Mouse (Mus musculus) neural tube, embryonic 15.5 days (tissue): ENCODE data around the gene Flrt2. TPM values are rescaled to one million over a fixed set of nuclear protein-coding genes. Genes with fewer than 3 reads are reported as not detected.
A peak's percentile ranks its signal among the peaks of the same experiment; 100 is the strongest.

Experiments used
- ATAC-seq: fragments of 200-750 bp; cut with Nextera tagmentation; 2 replicates; pipeline ENCODE4 v1.8.0; 2017; ENCODE audit warnings: mild to moderate bottlenecking, moderate TSS enrichment, moderate library complexity; ENCODE audit not compliant: low FRiP score
- H3K27ac ChIP-seq: fragments of 300-500 bp; sonication (generic); replicated peaks from 2 replicates; pipeline ENCODE4 v1.5.1; 2015; ENCODE audit warnings: mild to moderate bottlenecking, inconsistent platforms
- H3K27me3 ChIP-seq: fragments of 300-500 bp; sonication (generic); replicated peaks from 2 replicates; pipeline ENCODE4 v1.6.1; 2015; ENCODE audit warnings: inconsistent platforms
- H3K36me3 ChIP-seq: fragments of 300-500 bp; sonication (generic); 2 replicates; pipeline ENCODE4 v1.6.1; 2015; ENCODE audit warnings: inconsistent platforms
- H3K4me1 ChIP-seq: fragments of 300-500 bp; sonication (generic); 2 replicates; pipeline ENCODE4 v1.6.1; 2015; ENCODE audit warnings: inconsistent platforms
- H3K4me2 ChIP-seq: fragments of 300-500 bp; sonication (generic); 2 replicates; pipeline ENCODE4 v1.6.1; 2015; ENCODE audit warnings: inconsistent platforms, mild to moderate bottlenecking, moderate library complexity
- H3K4me3 ChIP-seq: fragments of 300-500 bp; sonication (generic); replicated peaks from 2 replicates; pipeline ENCODE4 v1.5.1; 2015; ENCODE audit warnings: mild to moderate bottlenecking, inconsistent platforms
- H3K9ac ChIP-seq: fragments of 300-500 bp; sonication (generic); replicated peaks from 2 replicates; pipeline ENCODE4 v1.6.1; 2015; ENCODE audit warnings: mild to moderate bottlenecking, inconsistent platforms
- H3K9me3 ChIP-seq: fragments of 300-500 bp; sonication (generic); replicated peaks from 2 replicates; pipeline ENCODE4 v1.6.1; 2016; ENCODE audit warnings: inconsistent platforms
- WGBS: fragments of 180-500 bp; shearing (Covaris S2); methylation state at CpG from one replicate; pipeline ENCODE4 v1.1.7; 2015; ENCODE audit warnings: mixed read lengths; 5-methylcytosine and 5-hydroxymethylcytosine counted together
- polyA plus RNA-seq: library from polyadenylated mRNA; unstranded; fragments of >200 nt; fragmentation: Nextera tagmentation; extraction: Ambion mirVana; gene quantifications from 2 replicates; pipeline ENCODE4 v1.2.1, GENCODE M21; 2015

Gene Flrt2
- polyA plus RNA-seq, 1 experiment from 2014 or later, result 25.5 TPM

DNA sequence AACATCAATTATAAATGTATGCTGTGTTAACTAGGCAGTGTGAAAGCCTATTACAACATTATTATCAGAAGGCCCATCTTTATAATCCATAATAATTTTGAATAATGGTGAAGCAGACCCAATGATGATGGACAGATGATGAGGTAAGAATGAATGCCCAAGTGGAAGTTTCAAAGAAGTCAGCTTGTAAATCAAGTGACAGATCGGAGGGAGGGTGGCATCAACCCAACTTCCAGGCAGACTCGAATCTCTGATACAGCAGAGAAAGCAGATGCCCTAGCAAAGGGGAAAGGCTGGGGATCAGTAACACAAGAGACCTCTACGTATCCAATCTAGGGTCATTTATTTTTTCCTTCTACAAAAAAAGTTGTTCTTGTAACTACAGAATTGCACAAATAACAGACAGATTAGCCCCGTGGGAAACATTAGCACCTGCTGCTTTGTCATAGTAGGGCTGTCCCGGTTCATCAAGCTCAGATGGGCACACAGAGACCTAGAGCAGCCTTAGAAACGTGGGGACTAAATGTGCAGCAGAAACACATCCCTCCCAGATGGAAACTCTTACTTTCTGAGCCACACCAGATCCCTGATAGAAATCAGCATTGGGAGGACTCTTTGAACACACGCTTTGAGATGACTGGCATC lies 46.6 kb downstream of the Flrt2 start:
- no peak for ATAC-seq
- H3K4me2 ChIP-seq, result no peak overlapping the region
- H3K9ac ChIP-seq, result no peak overlapping the region
- H3K27me3 ChIP-seq, result no peaks in the 10 kb centered on the region
- peaks cover 21% of the 10 kb centered on the region for H3K4me1 ChIP-seq
- peaks cover 4% of the 10 kb centered on the region; the same call in 1 of the 2 replicates for H3K36me3 ChIP-seq
- 49% methylated on average over 7 of the region's 7 CpGs for WGBS
- no peak overlapping the region for H3K4me3 ChIP-seq
- H3K27ac ChIP-seq, result no peak overlapping the region
- no peaks in the 10 kb centered on the region for H3K9me3 ChIP-seq

DNA sequence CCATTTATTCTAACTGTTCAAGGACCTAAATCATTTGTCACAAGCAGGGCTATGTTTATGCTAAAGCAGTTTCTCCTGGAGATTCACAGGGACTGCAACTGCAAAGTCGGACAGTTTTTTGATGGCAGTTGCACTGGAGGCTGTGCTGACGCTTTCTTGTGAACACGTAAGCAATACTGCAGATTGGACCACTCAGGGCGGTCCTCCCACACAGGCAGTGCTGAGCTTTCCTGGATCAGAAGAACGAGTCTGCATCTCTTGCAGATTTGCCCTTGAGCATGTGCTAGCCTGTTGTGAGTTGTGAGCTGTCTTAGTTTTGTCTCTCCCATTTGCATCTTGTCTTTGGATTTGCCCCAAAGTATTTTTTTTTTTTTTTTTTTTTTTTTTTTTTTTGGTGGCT lies 47.7 kb downstream of the Flrt2 start:
- Histone ChIP-seq H3K9ac (no peak overlapping the region), H3K4me2 (no peak overlapping the region), H3K9me3 (no peaks in the 10 kb centered on the region), H3K27ac (no peak overlapping the region), H3K36me3 (peaks cover 4% of the 10 kb centered on the region; the same call in 1 of the 2 replicates), H3K4me3 (no peak overlapping the region), H3K27me3 (no peaks in the 10 kb centered on the region), H3K4me1 (peaks cover 28% of the 10 kb centered on the region)
- ATAC-seq, result no peak
- 74% methylated on average over 5 of the region's 5 CpGs for WGBS

DNA sequence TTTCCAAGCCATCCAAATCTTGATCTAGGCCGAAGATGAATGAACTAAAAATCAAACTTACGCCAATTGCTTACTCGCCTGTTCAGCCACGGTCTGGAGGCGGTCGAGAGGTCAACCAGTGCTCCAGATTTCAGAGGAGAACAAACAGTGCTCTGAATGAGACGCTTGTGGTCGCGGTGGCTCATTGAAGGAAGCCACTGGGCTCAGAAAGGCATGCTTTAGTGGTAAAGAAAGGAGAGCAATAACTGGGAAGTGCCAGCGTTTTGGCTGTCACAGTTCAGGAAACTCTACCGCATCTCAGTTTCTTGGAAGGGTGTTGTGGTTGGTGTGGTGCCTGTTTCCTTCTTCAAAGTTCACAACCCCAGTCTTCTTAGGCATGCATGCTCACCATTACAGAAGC lies 49.3 kb downstream of the Flrt2 start:
- H3K36me3 ChIP-seq, result peaks cover 4% of the 10 kb centered on the region; the same call in 1 of the 2 replicates
- ATAC-seq, result no peak
- WGBS, result 58% methylated on average over 11 of the region's 11 CpGs

DNA sequence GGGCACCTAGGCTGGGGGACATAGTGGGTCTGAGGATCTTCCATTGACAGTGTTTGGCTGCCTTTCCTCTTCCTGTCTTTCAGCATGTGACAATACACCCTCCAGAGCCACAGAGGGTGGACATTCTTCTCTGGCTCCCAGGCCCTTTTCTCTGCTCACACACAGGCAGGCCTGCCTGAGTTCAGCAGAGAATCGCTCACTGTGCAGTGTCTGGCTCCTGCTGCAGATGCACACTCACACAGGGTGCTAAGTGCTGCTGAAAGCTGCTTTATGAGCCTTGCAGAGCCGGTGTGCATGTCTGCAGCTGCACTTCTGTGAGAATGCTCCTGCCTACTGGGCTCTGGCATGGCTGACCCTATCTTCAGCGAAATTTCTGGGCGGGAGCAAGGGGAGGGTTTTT lies 52.3 kb downstream of the Flrt2 start:
- Histone ChIP-seq H3K4me3 (no peak overlapping the region), H3K4me1 (peaks cover 14% of the 10 kb centered on the region), H3K27ac (peak overlapping the region; percentile 37), H3K36me3 (peaks cover 4% of the 10 kb centered on the region; the same call in 1 of the 2 replicates), H3K9me3 (no peaks in the 10 kb centered on the region), H3K27me3 (no peaks in the 10 kb centered on the region), H3K4me2 (no peak overlapping the region), H3K9ac (no peak overlapping the region)
- ATAC-seq, result peak; percentile 68; the same call in 1 of the 2 replicates
- WGBS, result 39% methylated on average over 4 of the region's 4 CpGs

More for the DNA sequence above, 49.3 kb downstream of the Flrt2 start:
- no peak overlapping the region for H3K9ac ChIP-seq
- no peak overlapping the region for H3K27ac ChIP-seq
- no peaks in the 10 kb centered on the region for H3K27me3 ChIP-seq
- H3K4me1 ChIP-seq, result peaks cover 28% of the 10 kb centered on the region
- H3K4me3 ChIP-seq, result no peak overlapping the region
- H3K9me3 ChIP-seq, result no peaks in the 10 kb centered on the region
- H3K4me2 ChIP-seq, result no peak overlapping the region

DNA sequence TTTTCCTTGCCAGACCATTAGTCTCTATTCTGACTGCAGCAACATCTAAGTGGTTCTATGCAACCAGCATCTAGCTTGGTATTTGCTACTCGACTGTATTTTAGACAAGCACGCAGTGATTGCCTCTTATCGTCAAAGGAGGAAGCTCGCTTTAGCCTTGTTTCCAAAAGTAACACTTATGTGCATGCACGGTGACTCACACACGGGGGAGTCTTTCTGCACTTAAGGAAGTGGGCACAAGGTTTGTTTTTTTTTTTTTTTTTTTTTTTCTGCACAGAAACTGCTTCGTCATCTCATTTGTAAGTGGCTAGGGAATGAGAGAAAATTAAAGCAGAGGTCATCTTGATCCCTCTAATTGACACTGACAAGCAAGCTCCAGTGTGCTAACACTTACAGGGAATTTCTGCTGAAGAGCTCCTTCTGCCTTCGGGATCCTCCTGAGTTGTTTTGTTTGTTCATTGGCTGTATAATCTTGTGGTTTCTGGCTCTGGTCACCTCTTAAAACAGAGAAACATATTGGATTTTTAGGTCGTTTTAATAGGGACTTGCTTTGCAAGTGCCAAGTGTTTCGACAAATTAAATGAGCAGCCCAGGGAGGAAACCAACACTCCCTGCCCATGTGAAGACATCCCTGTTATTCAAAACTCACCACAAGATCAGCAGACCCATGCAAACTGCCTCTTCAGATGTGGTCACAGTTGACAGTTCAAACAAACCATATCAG lies 55.0 kb downstream of the Flrt2 start:
- H3K4me1 ChIP-seq, result peaks cover 10% of the 10 kb centered on the region
- 81% methylated on average over 10 of the region's 10 CpGs for WGBS
- no peak overlapping the region for H3K27ac ChIP-seq
- H3K36me3 ChIP-seq, result no peaks in the 10 kb centered on the region
- H3K4me3 ChIP-seq, result no peak overlapping the region
- ATAC-seq, result no peak
- H3K27me3 ChIP-seq, result no peaks in the 10 kb centered on the region
- no peak overlapping the region for H3K9ac ChIP-seq
- H3K9me3 ChIP-seq, result no peaks in the 10 kb centered on the region
- no peak overlapping the region for H3K4me2 ChIP-seq

DNA sequence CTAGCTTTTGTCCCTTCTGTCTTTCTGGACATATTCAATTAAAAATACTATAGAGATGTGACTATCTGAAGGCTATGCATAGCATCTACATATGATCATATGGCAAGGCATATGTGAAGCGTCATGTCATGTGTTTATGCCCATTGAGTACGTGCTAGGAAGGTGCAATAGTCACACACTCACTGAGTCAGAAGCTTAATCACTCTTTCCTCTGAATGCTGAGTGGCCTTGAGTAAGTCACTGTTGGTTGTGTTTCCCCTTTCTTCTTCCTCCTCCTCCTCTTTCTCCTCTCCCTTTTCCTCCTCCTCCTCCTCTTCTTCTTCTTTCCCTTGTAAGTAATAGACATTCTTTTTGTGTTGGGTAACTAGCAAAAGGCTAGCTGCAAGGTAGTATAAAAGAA lies 56.7 kb downstream of the Flrt2 start:
- H3K27ac ChIP-seq, result no peak overlapping the region
- no peak overlapping the region for H3K9ac ChIP-seq
- no peaks in the 10 kb centered on the region for H3K36me3 ChIP-seq
- H3K4me3 ChIP-seq, result no peak overlapping the region
- no peaks in the 10 kb centered on the region for H3K9me3 ChIP-seq
- no peaks in the 10 kb centered on the region for H3K27me3 ChIP-seq
- no peak for ATAC-seq
- H3K4me1 ChIP-seq, result peaks cover 6% of the 10 kb centered on the region
- 94% methylated on average over 2 of the region's 2 CpGs for WGBS
- no peak overlapping the region for H3K4me2 ChIP-seq

DNA sequence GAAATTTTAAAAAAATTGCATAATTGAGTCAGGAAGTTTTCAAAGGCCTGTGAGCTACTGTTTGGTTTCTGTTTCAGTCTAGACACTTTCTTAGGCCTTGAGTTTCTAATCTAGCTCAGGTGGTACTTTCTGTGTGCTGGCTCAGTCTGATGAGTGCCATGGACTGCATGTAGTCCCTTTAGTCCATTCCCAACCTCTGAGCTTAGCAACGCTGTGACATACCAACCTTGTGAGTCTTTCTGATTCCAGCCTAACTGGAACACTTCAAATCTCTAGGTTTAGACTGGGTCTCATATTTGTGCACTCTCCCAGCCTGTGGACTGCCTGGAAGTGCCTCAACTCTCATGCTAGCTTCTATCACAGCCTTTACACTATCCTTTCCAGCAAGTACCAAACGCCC lies 57.2 kb downstream of the Flrt2 start:
- no peaks in the 10 kb centered on the region for H3K36me3 ChIP-seq
- ATAC-seq, result no peak
- H3K27ac ChIP-seq, result no peak overlapping the region
- no peaks in the 10 kb centered on the region for H3K27me3 ChIP-seq
- 86% methylated on average over 2 of the region's 2 CpGs for WGBS
- peaks cover 4% of the 10 kb centered on the region for H3K4me1 ChIP-seq
- no peak overlapping the region for H3K4me2 ChIP-seq
- no peak overlapping the region for H3K4me3 ChIP-seq
- no peak overlapping the region for H3K9ac ChIP-seq
- H3K9me3 ChIP-seq, result no peaks in the 10 kb centered on the region

DNA sequence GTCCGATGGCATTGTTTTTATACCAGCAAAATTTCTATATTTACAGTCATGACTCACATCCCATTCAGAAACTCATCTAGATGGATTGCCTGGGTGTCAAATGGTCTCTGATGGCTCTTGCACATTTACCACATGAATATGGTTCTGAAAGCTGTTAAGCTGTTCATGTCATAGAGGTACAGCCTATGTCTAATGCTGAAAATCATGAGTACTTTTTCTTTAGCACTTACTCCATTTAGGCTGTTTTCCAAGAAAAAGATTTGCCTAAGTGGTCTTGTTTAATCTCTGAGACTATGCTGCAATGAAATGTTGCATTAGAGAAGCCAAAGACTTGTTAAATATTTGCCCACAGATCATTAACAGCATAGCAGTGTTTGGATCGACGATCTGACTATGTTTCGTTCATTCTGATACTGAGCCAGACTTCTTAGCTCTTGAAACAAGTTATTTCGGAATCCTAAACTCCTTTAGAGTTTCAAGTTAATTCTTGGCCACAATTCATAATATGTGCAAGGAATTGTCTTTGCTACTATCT lies 67.3 kb downstream of the Flrt2 start:
- no peak overlapping the region for H3K4me2 ChIP-seq
- ATAC-seq, result no peak
- no peaks in the 10 kb centered on the region for H3K36me3 ChIP-seq
- WGBS, result 93% methylated on average over 5 of the region's 5 CpGs
- H3K9ac ChIP-seq, result no peak overlapping the region
- H3K27ac ChIP-seq, result no peak overlapping the region
- no peaks in the 10 kb centered on the region for H3K27me3 ChIP-seq
- no peaks in the 10 kb centered on the region for H3K4me1 ChIP-seq
- H3K9me3 ChIP-seq, result no peaks in the 10 kb centered on the region
- no peak overlapping the region for H3K4me3 ChIP-seq

DNA sequence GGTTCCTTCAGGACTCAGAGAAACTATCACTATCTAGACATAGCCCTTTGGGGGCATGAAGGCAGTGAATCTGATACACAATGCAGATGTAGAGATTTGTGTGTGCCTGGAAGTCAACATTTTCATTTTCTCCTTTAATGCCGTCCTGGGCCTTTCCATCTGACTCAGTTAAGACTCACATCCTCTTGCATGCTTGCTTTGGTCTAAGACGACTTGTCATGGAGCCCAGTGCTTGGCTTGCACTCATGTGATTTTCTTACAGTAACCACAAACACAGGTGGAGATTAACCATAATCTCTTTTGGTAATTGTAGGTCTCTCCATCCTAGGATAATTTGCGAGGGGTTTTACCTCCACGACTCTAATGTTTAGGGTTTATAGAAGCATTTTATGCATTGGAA lies 73.2 kb downstream of the Flrt2 start:
- Histone ChIP-seq H3K9ac (no peak overlapping the region), H3K27me3 (no peaks in the 10 kb centered on the region), H3K4me3 (no peak overlapping the region), H3K27ac (no peak overlapping the region), H3K9me3 (no peaks in the 10 kb centered on the region), H3K4me2 (no peak overlapping the region), H3K4me1 (0 out of 2 replicates have a peak, but pooled peaks cover 3% of the 10 kb centered on the region), H3K36me3 (no peaks in the 10 kb centered on the region)
- 92% methylated on average over 4 of the region's 4 CpGs for WGBS
- no peak for ATAC-seq

DNA sequence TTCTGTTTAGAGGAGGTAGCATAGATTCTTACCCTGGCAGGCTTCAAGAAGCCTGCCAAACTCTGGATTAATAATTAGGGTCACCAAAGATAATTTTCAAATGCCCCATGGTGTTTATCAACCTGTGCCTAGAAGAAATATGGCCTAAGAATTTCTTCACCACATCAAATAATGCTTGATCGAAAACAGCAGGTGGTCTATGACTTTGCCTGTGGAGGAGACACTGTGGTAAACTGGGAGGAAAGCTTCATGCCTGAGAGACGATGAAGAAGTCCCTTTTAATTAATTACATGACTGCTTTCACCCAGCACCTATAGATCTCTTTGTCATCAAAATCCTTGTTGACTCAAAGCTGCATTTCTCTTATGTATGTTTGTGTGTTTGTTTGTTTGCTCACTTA lies 77.0 kb downstream of the Flrt2 start:
- Histone ChIP-seq H3K27ac (no peak overlapping the region), H3K27me3 (no peaks in the 10 kb centered on the region), H3K4me3 (no peak overlapping the region), H3K36me3 (no peaks in the 10 kb centered on the region), H3K9ac (no peak overlapping the region), H3K4me2 (no peak overlapping the region), H3K9me3 (no peaks in the 10 kb centered on the region), H3K4me1 (0 out of 2 replicates have a peak, but pooled peaks cover 3% of the 10 kb centered on the region)
- 79% methylated on average over 2 of the region's 2 CpGs for WGBS
- no peak for ATAC-seq

DNA sequence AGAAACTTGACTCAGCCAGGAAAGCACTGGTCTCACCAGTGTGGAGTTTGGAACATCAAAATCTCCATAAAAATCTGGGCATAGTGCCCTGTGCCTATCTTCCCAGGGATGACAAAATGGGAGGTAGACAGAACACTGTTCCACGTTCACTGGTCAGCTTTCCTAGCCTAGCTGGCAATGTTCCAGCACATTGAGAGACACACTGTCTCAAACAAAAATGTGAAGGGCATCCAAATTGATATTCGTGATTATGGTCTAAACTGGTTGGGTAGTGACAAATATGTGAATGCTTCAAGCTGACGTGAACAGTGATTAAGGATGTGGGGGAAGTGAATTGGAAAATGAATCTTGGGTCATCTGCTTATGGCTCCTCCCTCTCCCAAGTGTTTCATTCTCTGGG lies 78.2 kb downstream of the Flrt2 start:
- 0 out of 2 replicates have a peak, but pooled peaks have one; percentile 24 for ATAC-seq
- Histone ChIP-seq H3K4me3 (no peak overlapping the region), H3K9me3 (no peaks in the 10 kb centered on the region), H3K27me3 (no peaks in the 10 kb centered on the region), H3K9ac (no peak overlapping the region), H3K36me3 (no peaks in the 10 kb centered on the region), H3K4me2 (no peak overlapping the region), H3K4me1 (peaks cover 7% of the 10 kb centered on the region; the same call in 1 of the 2 replicates), H3K27ac (no peak overlapping the region)
- WGBS, result 81% methylated on average over 3 of the region's 3 CpGs

DNA sequence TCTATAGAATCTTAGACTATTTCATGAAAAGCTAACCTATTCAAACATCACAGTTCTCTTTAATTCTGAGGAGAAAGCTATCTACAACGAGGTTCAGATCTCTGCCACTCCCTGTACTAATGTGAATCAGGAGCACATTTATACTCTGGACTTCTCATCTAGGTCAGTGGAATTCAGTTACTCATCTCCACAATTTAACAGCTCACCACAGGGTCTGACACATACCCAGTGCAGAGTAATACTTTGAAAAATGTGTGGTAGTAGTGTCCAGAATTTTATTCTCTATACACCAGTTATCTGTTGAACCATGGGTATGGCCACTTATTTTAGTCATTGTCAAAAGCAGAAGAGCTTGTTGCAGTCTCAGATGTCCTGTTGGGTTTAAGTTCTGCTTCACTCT lies 98.1 kb downstream of the Flrt2 start:
- H3K4me3 ChIP-seq, result no peak overlapping the region
- no peak overlapping the region for H3K27ac ChIP-seq
- no peaks in the 10 kb centered on the region for H3K9me3 ChIP-seq
- H3K36me3 ChIP-seq, result no peaks in the 10 kb centered on the region
- ATAC-seq, result no peak
- 71% methylated on average over 1 of the region's 1 CpGs for WGBS
- H3K4me2 ChIP-seq, result no peak overlapping the region
- H3K27me3 ChIP-seq, result no peaks in the 10 kb centered on the region
- no peaks in the 10 kb centered on the region for H3K4me1 ChIP-seq
- no peak overlapping the region for H3K9ac ChIP-seq
